Mouse (Mus musculus) embryonic facial prominence, embryonic 14.5 days (tissue): ENCODE data around the gene Kirrel2. TPM values are rescaled to one million over a fixed set of nuclear protein-coding genes. Genes with fewer than 3 reads are reported as not detected.
"Not testable (repeated sequence)": the region's sequence is repeated elsewhere in the genome, so short reads cannot be mapped to it uniquely, and the experiment has no call there.

Experiments
- ATAC-seq: fragments of 200-750 bp; cut with Nextera tagmentation; 2 replicates; pipeline ENCODE4 v1.8.0; 2017; ENCODE audit warnings: low read depth, moderate number of reproducible peaks, moderate TSS enrichment
- DNase-seq: peaks from one replicate; pipeline ENCODE4 v3.0.0-alpha.2; 2015; ENCODE audit warnings: low spot score
- H3K27ac ChIP-seq: fragments of 300-500 bp; sonication (generic); replicated peaks from 2 replicates; pipeline ENCODE4 v1.5.1; 2014; ENCODE audit warnings: low read depth, mild to moderate bottlenecking, low read length, moderate library complexity
- H3K27me3 ChIP-seq: fragments of 300-500 bp; sonication (generic); replicated peaks from 2 replicates; pipeline ENCODE4 v1.6.1; 2014; ENCODE audit warnings: low read length; ENCODE audit not compliant: control insufficient read depth, insufficient read depth
- H3K36me3 ChIP-seq: fragments of 300-500 bp; sonication (generic); 2 replicates; pipeline ENCODE4 v1.6.1; 2014; ENCODE audit warnings: low read length, mixed read lengths; ENCODE audit not compliant: control insufficient read depth, insufficient read depth
- H3K4me1 ChIP-seq: fragments of 300-500 bp; sonication (generic); 2 replicates; pipeline ENCODE4 v1.6.1; 2014; ENCODE audit warnings: antibody characterized with exemption, low read length; ENCODE audit not compliant: control insufficient read depth, insufficient read depth
- H3K4me2 ChIP-seq: fragments of 300-500 bp; sonication (generic); 2 replicates; pipeline ENCODE4 v1.6.1; 2014; ENCODE audit warnings: low read depth, mild to moderate bottlenecking, low read length, moderate library complexity, mixed read lengths
- H3K4me3 ChIP-seq: fragments of 300-500 bp; sonication (generic); 2 replicates; pipeline ENCODE4 v1.5.1; 2014; ENCODE audit warnings: low read depth, mild to moderate bottlenecking, low read length
- H3K9ac ChIP-seq: fragments of 300-500 bp; sonication (generic); 2 replicates; pipeline ENCODE4 v1.6.1; 2014; ENCODE audit warnings: low read depth, mild to moderate bottlenecking, low read length, moderate library complexity, mixed read lengths
- H3K9me3 ChIP-seq: fragments of 300-500 bp; sonication (generic); 2 replicates; pipeline ENCODE4 v1.6.1; 2016; ENCODE audit warnings: low read length; ENCODE audit not compliant: control insufficient read depth
- WGBS: fragments of 180-500 bp; shearing (Covaris S2); extraction: QIAGEN DNeasy Blood & Tissue Kit; methylation state at CpG from one replicate; pipeline ENCODE4 v1.1.7; 2014; 5-methylcytosine and 5-hydroxymethylcytosine counted together
- polyA plus RNA-seq: library from polyadenylated mRNA; unstranded; fragments of >200 nt; fragmentation: Nextera tagmentation; extraction: Ambion mirVana; gene quantifications from 2 replicates; pipeline ENCODE4 v1.2.1, GENCODE M21; 2014

Kirrel2 gene
- polyA plus RNA-seq = 0.45 and 0.82 TPM in 2 replicates

GRCm38 (mm10) chr7:30457629-30458330 lies at the start of gene Kirrel2, which contains the start of gene Nphs1:
Gene Kirrel2, minus strand, starts transcription at chr7:30457690.
Gene Nphs1, plus strand, starts transcription at chr7:30458315.
- no peak within 1 kb of the TSS for H3K27ac ChIP-seq
- peak; percentile 78 for DNase-seq
- peak within 1 kb of the TSS; percentile 34; the same call in 1 of the 2 replicates for H3K9ac ChIP-seq
- H3K4me3 ChIP-seq = peak within 1 kb of the TSS; percentile 25
- peaks cover 8% of the 10 kb centered on the region for H3K4me1 ChIP-seq
- WGBS = 2% methylated on average over 15 of the region's 16 CpGs
- no peaks in the 10 kb centered on the region for H3K36me3 ChIP-seq
- H3K9me3 ChIP-seq = peaks cover 5% of the 10 kb centered on the region; the same call in 1 of the 2 replicates
- peak; percentile 86 for ATAC-seq
- H3K4me2 ChIP-seq = peak within 1 kb of the TSS; percentile 37
- peaks cover 98% of the 10 kb centered on the region for H3K27me3 ChIP-seq

- ATAC-seq, H3K27me3 ChIP-seq, H3K9me3 ChIP-seq, H3K4me3 ChIP-seq, DNase-seq, H3K27ac ChIP-seq, H3K36me3 ChIP-seq, H3K4me2 ChIP-seq, H3K9ac ChIP-seq, H3K4me1 ChIP-seq: not testable (repeated sequence)
- 80% methylated on average over 5 of the region's 5 CpGs for WGBS
Observed at GRCm38 (mm10) chr7:30501159-30501558, 43.7 kb upstream of the Kirrel2 start.

GRCm38 (mm10) chr7:30495506-30496042 lies 38.1 kb upstream of the Kirrel2 start:
- not testable (repeated sequence) for H3K36me3 ChIP-seq, H3K4me3 ChIP-seq, H3K9ac ChIP-seq, H3K27me3 ChIP-seq, H3K4me2 ChIP-seq, H3K4me1 ChIP-seq, ATAC-seq, DNase-seq, H3K27ac ChIP-seq, H3K9me3 ChIP-seq
- WGBS = 61% methylated on average over 4 of the region's 5 CpGs

GRCm38 (mm10) chr7:30493401-30493931 lies 36.0 kb upstream of the Kirrel2 start, which contains the start of gene Prodh2:
Gene Prodh2, plus strand, starts transcription at chr7:30493622.
- DNase-seq = no peak
- ATAC-seq = no peak

GRCm38 (mm10) chr7:30492765-30493164 lies 35.3 kb upstream of the Kirrel2 start:
- Histone ChIP-seq H3K9me3 (no peaks in the 10 kb centered on the region), H3K4me2 (no peak overlapping the region), H3K4me1 (no peaks in the 10 kb centered on the region), H3K27me3 (no peaks in the 10 kb centered on the region; the same call in 1 of the 2 replicates), H3K4me3 (no peak overlapping the region), H3K36me3 (no peaks in the 10 kb centered on the region), H3K9ac (no peak overlapping the region), H3K27ac (no peak overlapping the region)
- WGBS = 23% methylated on average over 4 of the region's 4 CpGs
- ATAC-seq (no peak), DNase-seq (peak; percentile 59)

More at GRCm38 (mm10) chr7:30493401-30493931, 36.0 kb upstream of the Kirrel2 start, which contains the start of gene Prodh2:
- 55% methylated on average over 11 of the region's 11 CpGs for WGBS
- Histone ChIP-seq H3K4me3 (no peak within 1 kb of the TSS), H3K9me3 (no peaks in the 10 kb centered on the region), H3K9ac (no peak within 1 kb of the TSS), H3K36me3 (no peaks in the 10 kb centered on the region), H3K27me3 (no peaks in the 10 kb centered on the region; the same call in 1 of the 2 replicates), H3K27ac (no peak within 1 kb of the TSS), H3K4me1 (no peaks in the 10 kb centered on the region), H3K4me2 (no peak within 1 kb of the TSS)

GRCm38 (mm10) chr7:30490957-30491307 lies 33.4 kb upstream of the Kirrel2 start:
- no peak for ATAC-seq
- Histone ChIP-seq H3K4me1 (no peaks in the 10 kb centered on the region), H3K9ac (no peak overlapping the region), H3K4me3 (no peak overlapping the region), H3K36me3 (no peaks in the 10 kb centered on the region), H3K27ac (no peak overlapping the region), H3K27me3 (no peaks in the 10 kb centered on the region; the same call in 1 of the 2 replicates), H3K9me3 (no peaks in the 10 kb centered on the region), H3K4me2 (no peak overlapping the region)
- no peak for DNase-seq
- 14% methylated on average over 6 of the region's 6 CpGs for WGBS

- ATAC-seq (no peak), DNase-seq (no peak)
- no peak overlapping the region for H3K9ac ChIP-seq
- 32% methylated on average over 16 of the region's 16 CpGs for WGBS
- no peaks in the 10 kb centered on the region for H3K4me1 ChIP-seq
- H3K4me2 ChIP-seq = no peak overlapping the region
- H3K36me3 ChIP-seq = no peaks in the 10 kb centered on the region
- H3K9me3 ChIP-seq = no peaks in the 10 kb centered on the region
- H3K4me3 ChIP-seq = no peak overlapping the region
- H3K27ac ChIP-seq = no peak overlapping the region
- H3K27me3 ChIP-seq = no peaks in the 10 kb centered on the region; the same call in 1 of the 2 replicates
Observed at GRCm38 (mm10) chr7:30490251-30490956, 32.9 kb upstream of the Kirrel2 start.

GRCm38 (mm10) chr7:30484250-30484649 lies 26.8 kb upstream of the Kirrel2 start:
- DNase-seq (peak; percentile 57), ATAC-seq (no peak)
- H3K4me1 ChIP-seq = no peaks in the 10 kb centered on the region
- WGBS = 14% methylated on average over 8 of the region's 8 CpGs
- H3K4me2 ChIP-seq = no peak overlapping the region
- no peak overlapping the region for H3K4me3 ChIP-seq
- no peak overlapping the region for H3K9ac ChIP-seq
- H3K9me3 ChIP-seq = no peaks in the 10 kb centered on the region
- H3K27ac ChIP-seq = no peak overlapping the region
- H3K27me3 ChIP-seq = 0 out of 2 replicates have a peak, but pooled peaks cover 3% of the 10 kb centered on the region
- H3K36me3 ChIP-seq = no peaks in the 10 kb centered on the region
